Mouse (Mus musculus) brain, embryonic 18.5 days (tissue): ENCODE data around the gene Olfr206.
"Not testable (repeated sequence)": the region's sequence is repeated elsewhere in the genome, so short reads cannot be mapped to it uniquely, and the experiment has no call there.

Experiments used
- DNase-seq: peaks from one replicate; pipeline ENCODE4 v3.0.0-alpha.2; 2012; ENCODE audit warnings: low read depth, low spot score

Gene Olfr206

DNA sequence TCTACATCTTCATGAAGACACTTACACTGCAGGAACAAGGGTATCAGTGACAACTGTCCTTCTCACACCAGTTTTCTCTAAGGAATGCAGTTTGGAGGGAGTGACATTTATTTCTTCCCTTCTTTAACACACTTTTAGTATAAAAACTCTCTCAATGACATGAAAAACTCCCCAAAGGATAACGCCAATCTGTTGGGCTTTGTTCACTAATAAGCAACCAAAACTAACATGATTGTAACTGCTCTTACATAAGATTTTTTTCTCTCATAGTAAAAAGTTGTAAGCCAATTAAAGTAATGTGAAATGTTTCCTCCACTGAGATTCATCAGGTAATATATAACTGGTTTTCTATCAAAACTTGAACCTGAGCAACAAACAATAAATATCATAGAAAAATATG is at the start of gene Olfr206:
Gene Olfr206 (minus strand): TSS at position 101 of the 400 bp plus-strand sequence.
- no peak for DNase-seq

DNA sequence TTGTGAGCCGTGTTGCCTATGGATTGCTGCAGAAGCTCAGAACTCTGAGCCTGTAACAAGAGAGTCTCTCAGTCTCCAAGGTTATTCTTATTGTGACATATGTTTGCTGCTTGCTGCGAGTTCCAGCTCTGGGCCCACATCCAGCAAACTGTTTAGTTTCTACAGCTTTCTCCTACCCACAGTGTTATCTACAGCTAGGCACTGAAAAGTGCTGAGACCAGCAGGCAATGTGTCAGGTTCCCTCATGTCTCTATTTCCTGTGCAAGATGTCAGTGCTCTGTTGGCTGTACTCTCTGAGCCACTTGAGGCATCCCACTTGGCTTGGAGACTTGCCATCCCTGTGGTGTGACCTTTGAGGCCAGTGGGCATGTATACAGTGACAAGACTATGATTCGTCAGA is 44.3 kb upstream of the Olfr206 start:
- no peak for DNase-seq

DNA sequence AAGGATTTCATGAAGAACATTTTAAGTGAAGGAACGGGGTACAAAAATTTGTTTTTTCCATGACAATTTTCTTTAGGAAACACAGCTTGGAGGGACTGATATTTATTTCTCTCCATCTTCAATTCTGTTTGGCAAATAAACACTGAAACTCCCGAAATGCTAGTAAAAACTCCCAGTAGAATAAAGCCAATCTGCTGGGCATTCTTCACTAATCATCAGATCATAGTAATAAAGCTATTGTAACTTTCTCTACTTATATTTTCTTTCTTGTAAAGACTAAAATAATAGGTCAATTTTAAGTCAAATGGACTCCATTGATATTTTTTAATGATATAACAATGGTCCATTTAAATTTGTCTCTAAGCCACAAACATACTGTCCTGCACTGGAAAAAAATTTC is 14.8 kb upstream of the Olfr206 start, which contains the start of gene Olfr209:
Gene Olfr209 (minus strand): TSS at position 101 of the 400 bp plus-strand sequence.
- DNase-seq, result no peak

DNA sequence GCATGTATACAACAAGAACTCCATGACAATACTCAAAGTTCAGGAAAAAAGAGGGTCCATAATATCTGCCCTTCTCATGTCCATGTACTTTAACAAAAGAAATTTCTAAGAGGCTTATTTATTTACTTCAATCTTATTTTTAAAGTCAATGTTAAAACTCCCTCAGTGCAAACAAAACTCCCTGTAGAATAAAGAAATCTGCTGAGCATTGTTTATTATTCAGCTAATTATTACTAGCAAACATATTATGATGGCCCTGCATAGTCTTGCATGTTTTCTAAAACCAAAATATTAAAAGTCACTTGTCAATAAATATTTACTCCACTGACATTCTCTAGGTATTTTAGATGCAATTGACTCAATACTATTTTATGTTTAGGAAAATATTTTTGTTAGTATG is 18.0 kb downstream of the Olfr206 start, which contains the start of gene Olfr205:
Gene Olfr205 (minus strand): TSS at position 101 of the 400 bp plus-strand sequence.
- DNase-seq, result no peak

DNA sequence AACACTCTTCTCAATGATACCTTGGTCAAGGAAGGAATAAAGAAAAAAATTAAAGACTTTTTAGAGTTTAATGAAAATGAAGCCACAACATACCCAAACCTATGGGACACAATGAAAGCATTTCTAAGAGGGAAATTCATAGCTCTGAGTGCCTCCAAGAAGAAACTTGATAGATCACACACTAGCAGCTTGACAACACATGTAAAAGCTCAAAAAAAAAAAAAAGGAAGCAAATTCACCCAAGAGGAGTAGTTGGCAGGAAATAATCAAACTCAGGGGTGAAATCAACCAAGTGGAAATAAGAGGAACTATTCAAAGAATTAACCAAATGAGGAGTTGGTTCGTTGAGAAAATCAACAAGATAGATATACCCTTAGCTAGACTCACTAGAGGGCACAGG is 25.8 kb downstream of the Olfr206 start:
- not testable (repeated sequence) for DNase-seq

DNA sequence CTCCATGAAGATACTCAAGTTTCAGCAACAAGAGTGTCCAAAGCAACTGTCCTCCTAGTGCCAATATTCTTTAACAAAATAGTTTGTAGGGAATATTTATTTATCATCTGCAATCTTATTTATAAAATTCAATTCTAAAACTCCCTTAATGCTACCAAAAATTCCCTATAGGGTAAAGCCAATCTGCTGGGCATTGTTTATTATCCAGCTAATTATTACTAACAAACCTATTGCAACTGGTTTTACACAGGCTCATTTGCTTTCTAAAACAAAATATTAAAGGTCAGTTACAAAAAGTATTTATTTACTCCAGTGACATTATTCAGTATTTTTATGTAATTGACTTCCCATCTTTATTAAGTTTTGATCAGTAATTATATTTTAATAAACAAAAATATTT is 30.9 kb downstream of the Olfr206 start, which contains the start of gene Olfr204:
Gene Olfr204 (minus strand): TSS at position 101 of the 400 bp plus-strand sequence.
- DNase-seq, result no peak

DNA sequence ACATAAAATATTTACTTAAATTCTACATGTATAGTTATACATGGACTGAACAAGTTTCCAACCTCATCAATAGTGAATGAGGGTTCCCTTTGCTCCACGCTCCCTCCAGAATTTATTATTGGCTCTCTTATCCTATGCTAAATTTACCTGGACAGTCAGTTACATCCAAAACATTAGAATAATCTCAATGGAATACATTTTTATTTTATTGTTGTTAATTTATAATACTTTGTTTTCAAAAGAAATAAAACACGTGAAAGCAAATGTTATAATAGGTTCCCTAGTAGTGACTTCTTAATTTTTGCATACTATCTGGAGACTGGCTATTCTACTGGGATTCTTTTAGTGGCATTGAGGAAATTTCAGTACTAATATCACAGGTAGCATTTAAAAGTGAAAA is 50.5 kb downstream of the Olfr206 start, which contains the start of gene Olfr203:
Gene Olfr203 (plus strand): TSS at position 301 of the 400 bp plus-strand sequence.
- DNase-seq, result no peak
